Mouse (Mus musculus) lung, embryonic 14.5 days (tissue): ENCODE measurements around the gene Npr3. TPM values are rescaled to one million over a fixed set of nuclear protein-coding genes. Genes with fewer than 3 reads are reported as not detected.
A peak's percentile ranks its signal among the peaks of the same experiment; 100 is the strongest.
"Not testable (repeated sequence)": the region's sequence is repeated elsewhere in the genome, so short reads cannot be mapped to it uniquely, and the experiment has no call there.

Experiments
- ATAC-seq: fragments of 200-750 bp; cut with Nextera tagmentation; 2 replicates; pipeline ENCODE4 v1.8.0; 2017; ENCODE audit warnings: mild to moderate bottlenecking, moderate TSS enrichment, moderate library complexity; ENCODE audit not compliant: insufficient read depth
- DNase-seq: peaks from one replicate; pipeline ENCODE4 v3.0.0-alpha.2; 2015
- H3K27ac ChIP-seq: fragments of 300-500 bp; sonication (generic); 2 replicates; pipeline ENCODE4 v1.5.1; 2014; ENCODE audit warnings: low read depth, mild to moderate bottlenecking, moderate library complexity
- H3K27me3 ChIP-seq: fragments of 300-500 bp; sonication (generic); 2 replicates; pipeline ENCODE4 v1.6.1; 2014; ENCODE audit warnings: low read length, control low read depth; ENCODE audit not compliant: insufficient read depth
- H3K36me3 ChIP-seq: fragments of 300-500 bp; sonication (generic); 2 replicates; pipeline ENCODE4 v1.6.1; 2014; ENCODE audit warnings: control low read depth; ENCODE audit not compliant: insufficient read depth
- H3K4me1 ChIP-seq: fragments of 300-500 bp; sonication (generic); 2 replicates; pipeline ENCODE4 v1.6.1; 2014; ENCODE audit warnings: antibody characterized with exemption, control low read depth; ENCODE audit not compliant: insufficient read depth
- H3K4me2 ChIP-seq: fragments of 300-500 bp; sonication (generic); 2 replicates; pipeline ENCODE4 v1.6.1; 2014; ENCODE audit warnings: mild to moderate bottlenecking
- H3K4me3 ChIP-seq: fragments of 300-500 bp; sonication (generic); 2 replicates; pipeline ENCODE4 v1.5.1; 2014; ENCODE audit warnings: low read depth, low read length
- H3K9ac ChIP-seq: fragments of 300-500 bp; sonication (generic); 2 replicates; pipeline ENCODE4 v1.6.1; 2014
- H3K9me3 ChIP-seq: fragments of 300-500 bp; sonication (generic); 2 replicates; pipeline ENCODE4 v1.6.1; 2016; ENCODE audit warnings: low read depth, low read length, control low read depth
- CTCF ChIP-seq: IDR thresholded peaks from 2 replicates; pipeline ENCODE4 v1.5.1; 2016; ENCODE audit warnings: antibody characterized with exemption, low read depth
- WGBS: fragments of 180-500 bp; shearing (Covaris S2); extraction: QIAGEN DNeasy Blood & Tissue Kit; methylation state at CpG from one replicate; pipeline ENCODE4 v1.1.7; 2014; 5-methylcytosine and 5-hydroxymethylcytosine counted together
- polyA plus RNA-seq: library from polyadenylated mRNA; unstranded; fragments of >200 nt; fragmentation: Nextera tagmentation; extraction: Ambion mirVana; gene quantifications from 2 replicates; pipeline ENCODE4 v1.2.1, GENCODE M21; 2014

Gene Npr3
- polyA plus RNA-seq, 1 experiment from 2014 or later, result 11.3 TPM

GRCm38 (mm10) chr15:11835913-11836312 lies 71.2 kb downstream of the Npr3 start:
- 36% methylated on average over 1 of the region's 1 CpGs for WGBS
- H3K27ac ChIP-seq, result no peak overlapping the region; the same call in 1 of the 2 replicates

GRCm38 (mm10) chr15:11822347-11822746 lies 84.7 kb downstream of the Npr3 start:
- H3K9me3 ChIP-seq, ATAC-seq, H3K27me3 ChIP-seq, DNase-seq, H3K36me3 ChIP-seq, H3K4me3 ChIP-seq, H3K27ac ChIP-seq, H3K4me2 ChIP-seq, H3K9ac ChIP-seq, H3K4me1 ChIP-seq: not testable (repeated sequence)
- 58% methylated on average over 6 of the region's 6 CpGs for whole genome bisulfite sequencing

More at GRCm38 (mm10) chr15:11835913-11836312, 71.2 kb downstream of the Npr3 start:
- ATAC-seq, result peak; percentile 54; the same call in 1 of the 2 replicates
- Histone ChIP-seq H3K9ac (no peak overlapping the region), H3K36me3 (no peaks in the 10 kb centered on the region), H3K9me3 (no peaks in the 10 kb centered on the region), H3K4me1 (peaks cover 7% of the 10 kb centered on the region; the same call in 1 of the 2 replicates), H3K4me2 (no peak overlapping the region), H3K4me3 (no peak overlapping the region), H3K27me3 (no peaks in the 10 kb centered on the region)
- TF ChIP-seq CTCF, result no peak
- DNase-seq, result peak; percentile 41

GRCm38 (mm10) chr15:11815551-11815950 lies 91.5 kb downstream of the Npr3 start:
- ATAC-seq (no peak), DNase-seq (peak; percentile 39)
- H3K27me3 ChIP-seq, result no peaks in the 10 kb centered on the region
- H3K9me3 ChIP-seq, result no peaks in the 10 kb centered on the region
- no peak for TF ChIP-seq CTCF
- H3K27ac ChIP-seq, result no peak overlapping the region
- no peak overlapping the region for H3K4me3 ChIP-seq
- 21% methylated on average over 4 of the region's 4 CpGs for WGBS
- H3K36me3 ChIP-seq, result no peaks in the 10 kb centered on the region
- H3K4me2 ChIP-seq, result no peak overlapping the region
- H3K4me1 ChIP-seq, result no peaks in the 10 kb centered on the region
- H3K9ac ChIP-seq, result no peak overlapping the region

GRCm38 (mm10) chr15:11803576-11803975 lies 103.5 kb downstream of the Npr3 start:
- H3K9me3 ChIP-seq, result no peaks in the 10 kb centered on the region
- no peaks in the 10 kb centered on the region for H3K36me3 ChIP-seq
- no peak for TF ChIP-seq CTCF
- H3K27me3 ChIP-seq, result no peaks in the 10 kb centered on the region
- peaks cover 23% of the 10 kb centered on the region for H3K4me1 ChIP-seq
- no peak overlapping the region for H3K4me3 ChIP-seq
- peak; percentile 18; the same call in 1 of the 2 replicates for ATAC-seq
- H3K27ac ChIP-seq, result peak overlapping the region; percentile 50; the same call in 1 of the 2 replicates
- DNase-seq, result peak; percentile 80
- no peak overlapping the region for H3K4me2 ChIP-seq
- no peak overlapping the region for H3K9ac ChIP-seq
- 34% methylated on average over 4 of the region's 4 CpGs for WGBS

GRCm38 (mm10) chr15:11801863-11802722 lies 105.0 kb downstream of the Npr3 start:
- Histone ChIP-seq H3K27me3 (no peaks in the 10 kb centered on the region), H3K4me2 (peak overlapping the region; percentile 49), H3K27ac (peak overlapping the region; percentile 61), H3K4me1 (peaks cover 23% of the 10 kb centered on the region), H3K4me3 (no peak overlapping the region; the same call in 1 of the 2 replicates), H3K9ac (peak overlapping the region; percentile 11; the same call in 1 of the 2 replicates), H3K9me3 (no peaks in the 10 kb centered on the region), H3K36me3 (no peaks in the 10 kb centered on the region)
- WGBS, result 9% methylated on average over 13 of the region's 13 CpGs
- ATAC-seq (peak; percentile 77), DNase-seq (peak; percentile 79)
- no peak for TF ChIP-seq CTCF

GRCm38 (mm10) chr15:11794632-11795031 lies 112.5 kb downstream of the Npr3 start:
- DNase-seq (no peak), ATAC-seq (peak; percentile 74; the same call in 1 of the 2 replicates)
- no peak overlapping the region for H3K4me2 ChIP-seq
- no peaks in the 10 kb centered on the region for H3K36me3 ChIP-seq
- H3K4me3 ChIP-seq, result no peak overlapping the region
- H3K4me1 ChIP-seq, result no peaks in the 10 kb centered on the region
- no peak overlapping the region for H3K27ac ChIP-seq
- 46% methylated on average over 2 of the region's 2 CpGs for WGBS
- no peak for TF ChIP-seq CTCF
- H3K9ac ChIP-seq, result no peak overlapping the region
- H3K9me3 ChIP-seq, result no peaks in the 10 kb centered on the region
- no peaks in the 10 kb centered on the region for H3K27me3 ChIP-seq

Other genes starting within 250 kb of the Npr3 start
- 671 and 746 TPM in 2 replicates for gene Sub1, start 89.7 kb upstream of the Npr3 start, polyA plus RNA-seq
- gene Zfr, start 210.5 kb upstream of the Npr3 start, polyA plus RNA-seq, result 148 and 158 TPM in 2 replicates